Mouse (Mus musculus): Measurements from ENCODE around the gene Sf3b2. TPM values are rescaled to one million over a fixed set of nuclear protein-coding genes. Genes with fewer than 3 reads are reported as not detected.

Gene Sf3b2
- polyA plus RNA-seq (2015; fragmentation: Nextera tagmentation; extraction: Ambion mirVana) = 373 and 377 TPM in 2 replicates

DNA sequence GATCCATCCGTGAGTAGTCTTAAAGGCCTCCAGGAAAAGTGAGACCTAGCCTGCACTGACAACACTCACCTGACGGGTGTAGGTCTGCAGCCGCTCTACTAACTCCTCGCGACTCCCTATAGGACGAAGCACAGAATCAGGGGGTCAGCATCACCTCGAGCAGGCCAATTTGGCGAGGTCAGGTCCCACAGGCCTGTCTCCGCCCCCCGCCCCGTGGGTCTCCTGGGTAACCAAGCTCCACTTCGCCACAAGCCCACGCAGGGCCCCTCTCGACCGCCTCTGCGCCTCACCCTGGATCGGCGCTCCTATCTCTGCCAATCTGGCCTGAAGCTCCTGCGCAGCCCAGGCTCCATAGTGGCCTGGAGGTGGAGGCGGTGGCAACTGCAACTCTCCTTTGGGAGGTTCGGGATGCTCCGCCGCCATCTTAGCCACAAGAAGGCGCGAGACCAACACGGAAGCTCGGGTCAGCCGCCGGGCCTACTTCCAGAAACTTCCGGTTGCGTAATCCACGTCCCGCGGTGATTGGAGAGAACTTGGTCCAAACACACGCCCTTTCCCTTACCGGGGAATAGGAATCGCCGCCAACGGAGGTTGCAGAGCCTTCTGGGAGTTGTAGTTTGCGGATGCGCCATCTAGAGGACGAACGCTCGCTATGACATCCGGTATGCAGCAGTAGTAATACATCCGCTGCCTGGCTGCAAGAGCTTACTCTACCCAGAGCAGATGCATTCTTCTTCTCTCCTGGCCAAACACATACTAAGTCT is at the start of gene Sf3b2:
Sf3b2 (minus strand) TSS at position 484 of the 764 bp plus-strand sequence.
- Histone ChIP-seq H3K36me3 (peaks cover 28% of the 10 kb centered on the region), H3K27me3 (no peaks in the 10 kb centered on the region), H3K9ac (peak within 1 kb of the TSS; percentile 91), H3K4me2 (peak within 1 kb of the TSS; percentile 91), H3K27ac (peak within 1 kb of the TSS; percentile 94), H3K4me1 (replicated peaks) (peaks cover 60% of the 10 kb centered on the region), H3K9me3 (no peaks in the 10 kb centered on the region), H3K4me3 (peak within 1 kb of the TSS; percentile 94)
- WGBS = under 1% methylated on average over 46 of the region's 46 CpGs
- ATAC-seq (ENCODE audit: low FRiP score) = peak; percentile 95

DNA sequence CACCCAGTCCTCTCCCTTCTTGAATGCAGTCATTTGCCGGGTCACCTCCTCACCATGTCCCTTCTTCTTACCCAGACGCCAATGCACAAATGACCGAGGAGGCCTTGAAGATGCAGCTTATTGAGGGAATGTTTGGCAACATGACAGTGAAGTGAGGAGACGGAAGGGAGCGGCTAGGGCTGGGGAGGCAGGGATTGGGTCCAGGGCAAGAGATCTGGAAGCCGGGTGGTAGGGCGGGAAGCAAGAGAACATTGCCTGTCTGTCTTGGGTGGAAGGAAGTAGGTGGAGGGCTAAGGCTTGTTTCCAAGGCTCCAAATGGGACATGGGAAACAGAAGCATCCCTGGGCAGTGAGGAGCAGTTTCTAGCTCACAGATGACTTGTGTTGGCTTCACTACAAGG is 46.1 kb upstream of the Sf3b2 start:
- H3K27me3 ChIP-seq = 0 out of 2 replicates have a peak, but pooled peaks cover 3% of the 10 kb centered on the region
- H3K9me3 ChIP-seq = no peaks in the 10 kb centered on the region
- ATAC-seq (ENCODE audit: low FRiP score) = no peak
- no peak overlapping the region for H3K9ac ChIP-seq
- H3K4me2 ChIP-seq = no peak overlapping the region
- H3K36me3 ChIP-seq = no peaks in the 10 kb centered on the region
- 94% methylated on average over 7 of the region's 7 CpGs for WGBS
- no peak overlapping the region for H3K4me3 ChIP-seq
- no peaks in the 10 kb centered on the region for H3K4me1 ChIP-seq (replicated peaks)
- no peak overlapping the region for H3K27ac ChIP-seq

DNA sequence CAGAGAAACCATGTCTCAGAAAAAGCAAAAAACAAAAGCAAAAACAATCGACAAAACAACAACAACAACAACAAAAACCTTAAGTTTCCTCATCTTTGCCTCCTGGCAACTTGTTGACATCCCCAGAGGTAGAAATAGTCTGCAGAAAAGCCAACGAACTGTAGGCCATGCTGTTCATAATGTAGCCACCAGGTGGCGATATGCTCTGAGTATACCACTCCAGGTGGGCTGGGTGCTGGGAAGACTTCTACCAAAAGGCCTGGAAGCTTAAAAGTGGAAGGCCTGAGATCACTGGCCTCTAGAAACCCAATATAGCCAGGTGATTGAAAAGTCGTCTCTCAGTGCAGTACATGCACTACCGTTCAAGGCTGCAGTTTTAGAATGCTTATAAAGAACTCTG is 42.7 kb upstream of the Sf3b2 start:
- H3K9me3 ChIP-seq = no peaks in the 10 kb centered on the region
- 0 out of 2 replicates have a peak, but pooled peaks cover 3% of the 10 kb centered on the region for H3K27me3 ChIP-seq
- WGBS = 20% methylated on average over 5 of the region's 5 CpGs
- H3K4me1 ChIP-seq (replicated peaks) = no peaks in the 10 kb centered on the region
- H3K36me3 ChIP-seq = no peaks in the 10 kb centered on the region
- no peak overlapping the region for H3K9ac ChIP-seq
- no peak for ATAC-seq (ENCODE audit: low FRiP score)
- no peak overlapping the region for H3K4me2 ChIP-seq
- H3K4me3 ChIP-seq = no peak overlapping the region
- H3K27ac ChIP-seq = no peak overlapping the region

DNA sequence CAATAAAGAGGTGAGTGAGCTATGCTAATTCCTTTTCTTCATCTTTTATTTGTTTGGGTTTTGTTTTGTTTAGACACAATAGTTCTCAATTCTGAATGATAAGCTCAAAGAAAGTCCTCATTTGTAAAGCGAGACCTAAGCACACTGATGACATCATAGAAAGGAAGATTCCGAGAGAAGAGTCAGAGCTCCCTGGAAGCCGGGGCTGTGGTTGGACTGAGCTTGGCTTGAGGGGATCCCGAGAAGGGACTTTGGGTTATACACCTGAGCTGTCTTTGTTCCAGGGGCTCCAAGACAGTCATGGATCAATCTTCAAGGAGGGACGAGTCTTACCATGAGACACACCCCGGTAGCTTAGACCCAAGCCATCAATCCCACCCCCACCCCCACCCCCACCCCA is 40.2 kb upstream of the Sf3b2 start, which contains the start of gene Catsper1:
Catsper1 (plus strand) TSS at position 301 of the 400 bp plus-strand sequence.
- Histone ChIP-seq H3K36me3 (no peaks in the 10 kb centered on the region), H3K9ac (no peak within 1 kb of the TSS), H3K4me2 (no peak within 1 kb of the TSS), H3K27ac (no peak within 1 kb of the TSS), H3K4me3 (no peak within 1 kb of the TSS), H3K27me3 (no peaks in the 10 kb centered on the region), H3K9me3 (no peaks in the 10 kb centered on the region), H3K4me1 (replicated peaks) (no peaks in the 10 kb centered on the region)
- WGBS = 93% methylated on average over 6 of the region's 6 CpGs
- no peak for ATAC-seq (ENCODE audit: low FRiP score)

DNA sequence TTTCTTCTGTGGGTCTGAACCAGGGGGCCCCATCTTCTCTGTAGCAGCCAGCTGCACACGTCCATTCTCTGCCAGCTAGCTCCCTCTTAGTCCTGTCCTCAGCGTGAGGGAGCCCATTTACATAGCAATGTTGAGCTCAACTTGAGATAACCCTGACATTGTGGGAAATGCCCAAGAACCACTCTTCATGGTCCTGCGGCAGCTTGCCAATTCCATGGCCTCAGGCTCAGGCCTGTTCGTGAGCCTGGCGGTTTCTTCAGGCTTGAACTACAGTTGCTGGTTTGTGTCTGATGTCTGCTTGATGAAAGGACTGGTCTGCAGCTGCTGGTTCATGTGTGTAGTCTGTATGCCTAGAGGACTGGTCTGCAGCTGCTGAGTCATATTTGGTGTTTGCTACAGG is 39.5 kb upstream of the Sf3b2 start:
- Histone ChIP-seq H3K4me2 (no peak overlapping the region), H3K27me3 (no peaks in the 10 kb centered on the region), H3K9me3 (no peaks in the 10 kb centered on the region), H3K4me3 (no peak overlapping the region), H3K27ac (no peak overlapping the region), H3K4me1 (replicated peaks) (no peaks in the 10 kb centered on the region), H3K36me3 (no peaks in the 10 kb centered on the region), H3K9ac (no peak overlapping the region)
- ATAC-seq (ENCODE audit: low FRiP score) = no peak
- WGBS = 82% methylated on average over 5 of the region's 5 CpGs

DNA sequence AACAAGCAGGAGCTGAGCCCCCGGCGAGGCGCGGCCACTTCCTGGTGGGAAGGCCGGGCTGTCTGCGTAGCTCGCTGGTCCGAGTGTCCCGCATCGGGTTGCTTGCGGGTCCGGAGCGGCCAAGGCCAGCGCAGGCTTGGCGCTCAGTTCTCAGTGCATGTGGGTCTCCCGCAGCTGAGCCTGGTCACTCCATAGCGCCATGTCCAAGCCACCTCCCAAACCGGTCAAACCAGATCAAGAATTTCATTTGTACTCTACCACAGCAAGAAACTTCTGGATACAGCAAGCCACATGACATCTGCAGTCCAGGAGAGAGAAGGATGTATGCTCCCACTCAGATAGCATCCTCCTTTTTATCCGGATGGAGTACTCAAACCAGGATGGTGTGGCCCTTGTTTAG is 32.7 kb upstream of the Sf3b2 start:
- ATAC-seq (ENCODE audit: low FRiP score) = no peak
- no peaks in the 10 kb centered on the region for H3K27me3 ChIP-seq
- no peaks in the 10 kb centered on the region for H3K36me3 ChIP-seq
- 74% methylated on average over 19 of the region's 19 CpGs for WGBS
- no peak overlapping the region for H3K4me2 ChIP-seq
- H3K4me3 ChIP-seq = no peak overlapping the region
- H3K27ac ChIP-seq = no peak overlapping the region
- no peaks in the 10 kb centered on the region for H3K4me1 ChIP-seq (replicated peaks)
- no peak overlapping the region for H3K9ac ChIP-seq
- no peaks in the 10 kb centered on the region for H3K9me3 ChIP-seq

DNA sequence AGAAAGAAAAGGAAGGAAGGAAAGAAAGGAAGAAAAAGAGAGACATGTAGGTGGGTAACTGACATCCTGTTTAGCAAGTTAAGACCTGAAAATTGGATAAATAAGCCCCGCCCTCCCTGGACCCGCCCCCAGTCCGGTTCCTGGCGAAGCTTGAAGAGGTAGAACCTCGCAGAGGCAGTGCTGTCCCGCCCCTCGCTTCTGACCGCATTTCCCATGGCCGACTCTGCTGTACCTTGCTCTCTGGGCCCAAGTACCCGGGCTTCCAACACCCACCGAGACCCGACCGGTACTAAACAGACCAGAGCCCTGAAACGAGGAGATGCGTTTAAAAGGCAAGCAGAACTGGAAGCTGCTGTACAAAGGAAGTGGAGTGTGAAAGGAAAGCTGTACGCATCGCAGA is 28.5 kb upstream of the Sf3b2 start:
- Histone ChIP-seq H3K36me3 (no peaks in the 10 kb centered on the region), H3K4me3 (no peak overlapping the region), H3K4me1 (replicated peaks) (no peaks in the 10 kb centered on the region), H3K27ac (no peak overlapping the region), H3K9me3 (no peaks in the 10 kb centered on the region), H3K27me3 (no peaks in the 10 kb centered on the region), H3K9ac (no peak overlapping the region), H3K4me2 (no peak overlapping the region)
- ATAC-seq (ENCODE audit: low FRiP score) = no peak
- WGBS = 55% methylated on average over 17 of the region's 17 CpGs

DNA sequence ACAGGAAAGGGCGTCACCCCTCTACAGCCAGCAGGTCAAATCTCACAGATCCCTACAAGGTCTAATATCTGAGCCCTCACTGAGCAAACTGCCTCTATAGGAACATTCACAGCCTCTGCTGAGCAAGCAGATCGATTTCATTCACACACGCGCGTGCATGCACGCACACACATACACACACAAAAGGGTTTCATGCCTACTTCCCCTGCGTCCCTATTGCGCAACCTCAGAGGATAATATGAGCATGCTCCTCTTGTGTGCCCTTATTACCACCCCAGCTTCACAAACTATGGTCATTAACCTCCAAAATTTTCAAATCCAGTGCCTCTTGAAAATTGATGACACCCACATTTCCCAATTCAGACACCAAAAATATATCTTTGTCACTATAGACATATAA is 17.9 kb upstream of the Sf3b2 start:
- Histone ChIP-seq H3K9me3 (peaks cover 9% of the 10 kb centered on the region; the same call in 1 of the 2 replicates), H3K9ac (no peak overlapping the region), H3K4me2 (no peak overlapping the region), H3K27ac (no peak overlapping the region), H3K36me3 (0 out of 2 replicates have a peak, but pooled peaks cover 3% of the 10 kb centered on the region), H3K4me3 (no peak overlapping the region), H3K4me1 (replicated peaks) (no peaks in the 10 kb centered on the region), H3K27me3 (no peaks in the 10 kb centered on the region)
- 89% methylated on average over 8 of the region's 8 CpGs for WGBS
- ATAC-seq (ENCODE audit: low FRiP score) = no peak

DNA sequence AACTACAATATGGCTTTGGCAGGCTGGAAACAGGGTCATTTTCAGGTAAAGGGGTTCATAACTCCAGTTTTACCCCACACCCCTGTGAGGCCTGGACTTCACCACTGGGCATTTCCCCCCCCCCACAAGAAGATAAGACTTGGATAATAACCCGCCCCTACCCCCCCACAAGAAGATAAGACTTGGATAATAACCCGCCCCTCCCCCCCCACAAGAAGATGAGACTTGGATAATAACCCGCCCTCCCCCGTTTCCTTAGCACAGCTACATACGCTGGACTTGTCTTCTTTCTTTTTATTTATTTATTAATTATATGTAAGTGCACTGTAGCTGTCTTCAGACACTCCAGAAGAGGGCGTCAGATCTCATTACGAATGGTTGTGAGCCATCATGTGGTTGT is 13.8 kb upstream of the Sf3b2 start:
- Histone ChIP-seq H3K4me2 (no peak overlapping the region), H3K9ac (no peak overlapping the region), H3K27me3 (peaks cover 12% of the 10 kb centered on the region; the same call in 1 of the 2 replicates), H3K4me1 (replicated peaks) (no peaks in the 10 kb centered on the region), H3K36me3 (peaks cover 43% of the 10 kb centered on the region), H3K27ac (no peak overlapping the region), H3K4me3 (no peak overlapping the region), H3K9me3 (no peaks in the 10 kb centered on the region; the same call in 1 of the 2 replicates)
- ATAC-seq (ENCODE audit: low FRiP score) = no peak
- 85% methylated on average over 7 of the region's 7 CpGs for WGBS

DNA sequence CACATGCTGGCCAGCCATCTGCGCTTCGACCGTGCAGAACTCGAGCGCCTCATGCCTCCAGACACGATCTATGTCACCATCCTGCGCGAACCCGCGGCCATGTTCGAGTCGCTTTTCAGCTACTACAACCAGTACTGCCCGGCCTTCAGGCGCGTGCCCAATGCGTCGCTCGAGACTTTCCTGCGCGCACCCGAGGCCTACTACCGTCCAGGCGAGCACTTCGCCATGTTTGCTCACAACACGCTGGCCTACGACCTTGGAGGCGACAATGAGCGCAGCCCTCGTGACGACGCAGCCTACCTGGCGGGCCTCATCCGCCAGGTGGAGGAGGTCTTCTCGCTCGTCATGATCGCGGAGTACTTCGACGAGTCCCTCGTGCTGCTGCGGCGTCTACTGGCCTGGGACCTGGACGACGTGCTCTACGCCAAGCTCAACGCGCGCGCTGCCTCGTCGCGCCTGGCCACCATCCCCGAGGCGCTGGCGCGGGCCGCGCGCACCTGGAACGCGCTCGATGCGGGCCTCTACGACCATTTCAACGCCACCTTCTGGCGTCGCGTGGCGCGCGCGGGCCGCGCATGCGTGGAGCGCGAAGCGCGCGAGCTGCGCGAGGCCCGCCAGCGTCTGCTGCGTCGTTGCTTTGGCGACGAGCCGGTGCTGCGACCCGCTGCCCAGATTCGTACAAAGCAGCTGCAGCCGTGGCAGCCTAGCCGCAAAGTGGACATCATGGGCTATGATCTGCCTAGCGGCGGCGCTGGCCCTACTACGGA is 11.9 kb upstream of the Sf3b2 start:
- Histone ChIP-seq H3K27me3 (peaks cover 12% of the 10 kb centered on the region; the same call in 1 of the 2 replicates), H3K9ac (no peak overlapping the region), H3K4me3 (peak overlapping the region; percentile 14), H3K36me3 (peaks cover 60% of the 10 kb centered on the region), H3K4me1 (replicated peaks) (no peaks in the 10 kb centered on the region), H3K9me3 (no peaks in the 10 kb centered on the region; the same call in 1 of the 2 replicates), H3K4me2 (peak overlapping the region; percentile 37), H3K27ac (no peak overlapping the region)
- WGBS = 45% methylated on average over 98 of the region's 98 CpGs
- ATAC-seq (ENCODE audit: low FRiP score) = 0 out of 2 replicates have a peak, but pooled peaks have one; percentile 36

DNA sequence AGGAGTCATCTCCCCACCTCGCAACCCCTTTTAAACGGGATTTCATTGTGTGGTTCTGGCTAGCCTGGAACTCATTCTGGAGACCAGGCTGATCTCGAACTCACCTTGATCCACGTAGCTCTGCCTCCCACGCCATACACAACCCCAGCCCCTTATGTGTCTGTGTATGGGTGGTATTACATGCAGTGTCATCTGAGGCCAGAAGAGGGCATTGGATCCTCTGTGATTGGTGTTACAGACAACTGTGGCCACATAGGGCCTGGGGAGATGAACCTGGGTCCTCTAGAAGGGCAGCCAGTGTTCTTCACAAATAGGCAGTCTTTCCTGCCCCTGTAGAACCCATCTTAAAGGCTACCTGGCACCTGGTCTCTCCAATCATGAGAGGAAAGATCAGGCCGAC is 11.0 kb upstream of the Sf3b2 start:
- 87% methylated on average over 6 of the region's 6 CpGs for whole genome bisulfite sequencing
- Histone ChIP-seq H3K36me3 (peaks cover 61% of the 10 kb centered on the region), H3K9ac (no peak overlapping the region), H3K9me3 (no peaks in the 10 kb centered on the region; the same call in 1 of the 2 replicates), H3K4me3 (no peak overlapping the region), H3K27ac (no peak overlapping the region), H3K27me3 (peaks cover 12% of the 10 kb centered on the region; the same call in 1 of the 2 replicates), H3K4me1 (replicated peaks) (no peaks in the 10 kb centered on the region), H3K4me2 (no peak overlapping the region)
- no peak for ATAC-seq (ENCODE audit: low FRiP score)

DNA sequence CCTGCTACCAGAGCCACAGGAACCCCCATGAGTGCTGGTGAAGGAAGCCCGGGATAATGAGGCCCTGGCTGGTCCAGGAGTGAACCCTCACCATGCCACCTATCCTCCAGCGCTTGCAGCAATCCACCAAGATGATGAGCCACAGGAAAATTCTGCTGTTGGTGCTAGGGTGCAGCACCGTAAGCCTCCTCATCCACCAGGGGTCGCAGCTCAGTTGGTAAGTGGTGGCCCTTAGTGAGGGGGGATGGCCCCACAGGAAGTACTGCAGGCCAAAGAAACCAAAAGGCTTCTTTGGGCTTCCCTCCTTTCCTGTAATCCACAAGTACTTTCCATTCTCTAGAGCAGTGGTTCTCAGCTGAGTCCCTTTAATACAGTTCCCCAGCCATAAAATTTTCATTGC is 7.2 kb upstream of the Sf3b2 start:
- Histone ChIP-seq H3K4me1 (replicated peaks) (peaks cover 34% of the 10 kb centered on the region), H3K9ac (0 out of 2 replicates have a peak overlapping the region, but pooled peaks have one; percentile 19), H3K27me3 (peaks cover 9% of the 10 kb centered on the region; the same call in 1 of the 2 replicates), H3K36me3 (peaks cover 50% of the 10 kb centered on the region), H3K9me3 (no peaks in the 10 kb centered on the region), H3K27ac (no peak overlapping the region), H3K4me2 (no peak overlapping the region), H3K4me3 (no peak overlapping the region)
- no peak for ATAC-seq (ENCODE audit: low FRiP score)
- 13% methylated on average over 4 of the region's 4 CpGs for WGBS
